In the genomic region with DNA sequence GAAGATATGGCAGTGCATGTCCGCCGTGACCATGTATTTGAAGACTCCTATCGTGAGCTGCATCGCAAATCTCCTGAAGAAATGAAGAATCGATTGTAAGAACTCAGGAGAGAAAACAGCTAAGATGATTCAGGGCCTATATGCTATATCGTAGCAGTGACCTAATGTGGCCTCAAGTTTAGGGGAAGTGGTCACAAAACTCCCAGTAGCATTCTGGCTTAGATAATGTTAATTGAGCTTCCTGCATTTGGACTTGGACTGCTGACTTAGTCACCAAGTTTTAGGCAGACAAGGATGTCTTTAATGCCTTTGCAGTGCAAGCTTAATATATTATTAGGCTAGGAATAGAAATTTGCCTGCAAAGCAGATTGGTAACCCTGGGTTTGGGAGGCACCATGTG, we compare ENCODE assay signal across 14 mouse cellular contexts.
"Had no signal": no experiment of that assay in that cellular context is flagged by ENCODE, and none has a peak within 500 bp of the region (broad histone marks: within the 10 kb centered on the region; RNA-seq: fewer than 3 reads in every experiment).

No protein-coding gene starts in this region.

- ATAC-seq: midbrain, embryonic 15.5 days had no signal

- H3K4me2 ChIP-seq: lung, embryonic 14.5 days; midbrain, embryonic 12.5 days; midbrain, embryonic 15.5 days; neural tube, embryonic 12.5 days; stomach, embryonic 15.5 days had no signal

- DNase-seq: lung, adult 18-20 months; lung, embryonic 14.5 days; lung, postnatal 10 days; lung, postnatal 4 days; right cerebral cortex, postnatal 14 days; thymus, adult 2 months; thymus, postnatal 25 days; thymus, postnatal 4 days had no signal

- H3K9ac ChIP-seq: lung, embryonic 14.5 days; midbrain, embryonic 12.5 days; midbrain, embryonic 15.5 days; neural tube, embryonic 12.5 days; stomach, embryonic 15.5 days had no signal

- H3K27me3 ChIP-seq: neural tube, embryonic 12.5 days; stomach, embryonic 15.5 days had no signal

- H3K9me3 ChIP-seq: midbrain, embryonic 10.5 days; midbrain, embryonic 12.5 days; midbrain, embryonic 15.5 days; neural tube, embryonic 12.5 days; stomach, embryonic 15.5 days had no signal

- H3K4me3 ChIP-seq: midbrain, embryonic 10.5 days; midbrain, embryonic 12.5 days; midbrain, embryonic 15.5 days; neural tube, embryonic 12.5 days; stomach, embryonic 15.5 days had no signal

- H3K4me1 ChIP-seq: midbrain, embryonic 10.5 days; midbrain, embryonic 12.5 days; midbrain, embryonic 15.5 days; neural tube, embryonic 12.5 days; stomach, embryonic 15.5 days had no signal

- H3K27ac ChIP-seq: midbrain, embryonic 10.5 days; midbrain, embryonic 12.5 days; midbrain, embryonic 15.5 days; neural tube, embryonic 12.5 days; stomach, embryonic 15.5 days; stomach, postnatal 0 days had no signal
